Mouse (Mus musculus) neutrophil, adult 5-6 weeks (primary cell): ENCODE measurements around the gene Pnpla8. TPM values are rescaled to one million over a fixed set of nuclear protein-coding genes. Genes with fewer than 3 reads are reported as not detected.

Experiments used
- ATAC-seq: fragments of 151-379, 151-347 bp; 2 replicates; pipeline ENCODE4 v1.8.0; 2017; ENCODE audit warnings: mild to moderate bottlenecking, moderate TSS enrichment; ENCODE audit not compliant: insufficient number of reproducible peaks, poor library complexity, low FRiP score, severe bottlenecking; ENCODE audit errors: extremely low read depth
- total RNA-seq: library from RNA; stranded (forward); fragments of 200-1000 nt; gene quantifications from 2 replicates; pipeline ENCODE4 v1.2.3, GENCODE M21; 2017

Gene Pnpla8
- total RNA-seq, 1 experiment from 2014 or later: 46.0 TPM

DNA sequence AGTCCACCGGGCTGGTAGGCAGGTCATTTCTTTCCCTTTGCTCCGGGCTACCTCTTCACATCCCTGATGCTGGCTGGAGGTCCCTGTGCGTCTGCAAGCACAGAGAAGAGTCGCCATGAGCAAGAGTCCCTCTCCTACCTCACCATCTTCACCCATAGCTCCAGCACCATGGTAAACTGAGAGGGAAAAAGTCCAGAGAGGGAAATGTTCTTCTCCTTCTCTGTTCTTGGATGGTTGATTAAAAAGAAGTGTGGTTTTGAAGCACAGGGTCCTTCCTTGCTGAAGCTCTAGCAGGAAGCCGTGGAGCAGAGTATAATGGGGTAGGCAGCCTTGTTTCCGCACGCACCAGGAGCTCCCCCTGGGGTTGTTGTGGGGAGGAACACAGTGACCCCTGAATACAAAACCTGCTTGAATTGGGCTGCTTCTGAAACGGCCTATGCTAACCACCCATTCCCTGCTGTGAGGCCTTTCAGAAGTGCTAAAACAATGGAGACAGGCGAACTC is 109.1 kb downstream of the Pnpla8 start:
- ATAC-seq: no peak

DNA sequence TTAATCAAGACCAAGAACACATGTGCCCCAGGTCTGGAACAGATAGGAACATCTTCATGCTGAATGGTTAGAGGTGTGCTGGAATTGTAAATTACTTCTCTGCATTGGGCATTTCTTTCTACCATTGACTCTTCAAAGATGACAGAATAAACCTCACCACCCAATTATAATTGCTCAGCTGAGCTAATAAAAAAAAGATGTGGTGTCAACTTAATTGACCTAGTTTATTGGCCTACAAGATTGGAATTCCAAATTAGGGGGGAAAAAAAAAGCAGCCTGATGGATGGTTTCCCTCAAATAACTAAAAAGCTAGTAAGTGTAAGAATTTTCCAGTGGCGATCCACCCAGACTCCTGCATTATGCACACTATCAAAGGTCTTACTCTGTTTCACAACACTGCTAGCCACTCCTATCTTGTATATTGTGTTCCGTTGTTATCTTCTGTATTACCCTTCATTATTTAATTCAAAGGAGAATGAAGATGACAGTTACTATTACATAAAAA is 116.0 kb downstream of the Pnpla8 start:
- no peak for ATAC-seq

DNA sequence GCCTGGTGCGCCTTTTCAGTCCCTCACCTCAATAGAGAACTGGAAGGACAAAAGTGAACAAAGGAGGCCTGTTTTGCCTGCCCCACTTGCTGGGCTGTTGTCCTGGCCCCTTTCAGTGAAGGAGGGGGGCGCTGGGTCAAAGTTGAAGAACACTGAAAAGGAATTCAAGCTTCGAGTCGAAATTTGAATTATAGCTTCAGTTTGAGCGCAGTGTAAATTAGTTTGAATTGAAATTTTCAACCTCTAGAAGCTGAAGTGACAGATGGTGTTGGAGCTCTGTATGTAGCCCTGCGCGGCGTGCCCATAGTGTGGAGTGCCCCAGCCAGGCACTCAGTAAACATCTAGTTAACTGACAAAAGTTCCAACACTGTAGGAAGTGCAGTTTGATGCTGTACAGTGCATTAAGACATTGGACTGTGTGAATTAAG is 117.0 kb downstream of the Pnpla8 start:
- ATAC-seq: no peak

DNA sequence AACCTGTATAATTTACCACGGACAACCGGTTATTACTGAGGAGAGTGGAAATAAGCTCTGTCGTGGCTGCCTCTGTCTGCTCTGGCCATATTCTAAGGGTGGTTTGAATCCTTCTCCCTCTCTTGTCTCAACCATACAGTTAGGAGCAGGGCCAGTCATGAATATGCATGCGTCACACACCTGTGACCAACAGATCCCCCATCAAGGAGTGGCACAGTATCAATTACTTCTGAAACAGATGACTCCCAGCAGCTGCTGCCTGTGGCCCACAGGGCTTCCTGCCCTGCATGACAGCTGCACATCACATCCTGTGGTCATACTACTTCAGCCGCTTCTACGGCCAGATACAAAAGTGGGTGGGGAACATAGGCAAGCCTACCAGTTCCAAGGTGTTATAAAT is 122.9 kb downstream of the Pnpla8 start:
- no peak for ATAC-seq

DNA sequence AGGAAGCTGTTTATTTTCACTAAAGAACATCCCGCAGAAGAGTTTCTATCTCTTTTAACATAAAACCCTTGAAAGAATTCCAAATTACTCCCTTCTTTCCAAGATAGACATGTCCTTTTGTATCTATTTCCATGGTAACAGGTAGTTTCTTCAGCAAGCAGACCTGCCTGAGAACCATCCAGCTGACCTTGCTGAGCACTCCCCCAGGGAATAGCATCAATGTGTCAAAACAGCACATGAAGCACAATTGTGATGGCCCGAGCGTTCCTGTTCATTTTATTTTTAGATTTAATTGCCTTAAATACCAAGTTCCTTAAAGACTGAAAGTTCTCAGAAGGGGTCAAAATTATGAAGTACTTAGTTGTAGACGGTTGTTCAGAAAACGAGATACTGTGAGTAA is 124.1 kb downstream of the Pnpla8 start:
- no peak for ATAC-seq

DNA sequence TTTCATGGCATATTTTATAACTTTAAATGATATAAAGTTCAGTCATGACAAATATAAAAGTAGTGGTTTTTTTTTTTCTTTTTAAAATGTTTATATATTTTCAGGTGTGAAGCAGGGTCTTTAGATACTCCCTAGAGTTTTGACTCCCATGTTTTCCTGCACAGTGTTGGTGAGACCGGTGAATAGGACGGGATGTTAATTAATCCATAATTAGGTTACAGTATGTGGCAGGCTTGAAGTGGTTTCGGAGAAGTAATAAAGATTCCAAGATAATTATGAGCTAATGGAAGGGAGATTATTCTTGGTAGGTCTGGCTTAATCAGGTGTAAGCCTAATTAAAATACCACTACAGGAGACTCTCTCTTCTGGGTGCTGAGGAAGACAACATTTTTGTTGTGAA is 125.0 kb downstream of the Pnpla8 start:
- ATAC-seq: no peak

DNA sequence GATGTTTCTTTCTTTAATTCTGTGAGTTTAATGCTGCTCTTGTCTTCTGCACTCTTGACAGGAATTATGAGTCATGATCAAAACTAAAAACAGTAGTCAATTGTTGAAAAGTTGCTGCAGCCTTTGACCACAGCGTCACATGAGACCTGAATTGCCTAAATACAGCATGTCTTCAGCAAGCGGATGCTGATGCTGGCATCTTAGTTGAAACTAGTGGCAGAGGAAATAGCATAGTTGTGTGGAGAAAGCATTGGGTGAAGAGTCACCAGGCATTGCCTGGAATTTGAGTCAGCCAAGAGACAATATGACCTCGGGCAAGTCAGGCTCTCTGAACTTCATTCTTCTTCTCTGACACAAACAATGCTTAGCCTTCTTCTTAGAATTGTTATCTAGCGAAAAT is 133.9 kb downstream of the Pnpla8 start:
- ATAC-seq: no peak

DNA sequence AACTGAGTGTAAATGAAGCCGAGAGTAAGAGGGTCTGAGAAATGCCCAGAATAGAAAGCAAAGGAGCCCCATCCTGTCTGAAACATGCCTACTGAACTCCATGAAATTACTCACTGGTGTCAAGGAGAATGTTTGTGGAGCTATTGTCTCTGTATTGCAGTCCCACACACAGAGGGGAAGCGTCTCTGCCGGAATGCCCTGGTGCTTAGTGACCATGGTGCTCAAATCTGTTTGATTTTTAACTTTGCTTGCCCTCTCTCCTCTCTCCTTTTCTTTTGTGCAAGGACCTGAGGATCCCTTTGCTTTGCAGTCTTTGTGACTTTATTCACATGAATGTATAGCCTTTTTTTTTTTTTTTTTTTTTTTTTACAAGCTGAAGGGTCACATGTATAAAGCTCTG is 136.3 kb downstream of the Pnpla8 start:
- no peak for ATAC-seq

DNA sequence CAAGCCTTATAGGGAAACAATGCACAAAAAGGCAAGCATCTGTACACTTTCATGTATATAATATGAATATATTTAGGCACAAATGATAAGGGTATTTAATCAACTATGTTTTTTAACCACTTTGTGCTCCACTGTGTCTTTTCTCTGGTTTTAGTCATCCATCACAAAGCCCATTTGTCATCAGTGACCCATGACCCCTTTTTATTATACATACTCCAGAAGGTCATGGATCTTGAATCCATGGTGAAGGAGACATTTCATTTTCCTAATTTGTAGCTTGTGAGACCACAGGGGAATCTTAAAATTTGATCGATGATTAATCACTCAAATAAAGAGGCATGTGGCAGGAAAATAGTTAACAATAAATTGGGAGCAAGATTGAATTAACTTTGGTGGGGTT is 136.7 kb downstream of the Pnpla8 start:
- no peak for ATAC-seq

DNA sequence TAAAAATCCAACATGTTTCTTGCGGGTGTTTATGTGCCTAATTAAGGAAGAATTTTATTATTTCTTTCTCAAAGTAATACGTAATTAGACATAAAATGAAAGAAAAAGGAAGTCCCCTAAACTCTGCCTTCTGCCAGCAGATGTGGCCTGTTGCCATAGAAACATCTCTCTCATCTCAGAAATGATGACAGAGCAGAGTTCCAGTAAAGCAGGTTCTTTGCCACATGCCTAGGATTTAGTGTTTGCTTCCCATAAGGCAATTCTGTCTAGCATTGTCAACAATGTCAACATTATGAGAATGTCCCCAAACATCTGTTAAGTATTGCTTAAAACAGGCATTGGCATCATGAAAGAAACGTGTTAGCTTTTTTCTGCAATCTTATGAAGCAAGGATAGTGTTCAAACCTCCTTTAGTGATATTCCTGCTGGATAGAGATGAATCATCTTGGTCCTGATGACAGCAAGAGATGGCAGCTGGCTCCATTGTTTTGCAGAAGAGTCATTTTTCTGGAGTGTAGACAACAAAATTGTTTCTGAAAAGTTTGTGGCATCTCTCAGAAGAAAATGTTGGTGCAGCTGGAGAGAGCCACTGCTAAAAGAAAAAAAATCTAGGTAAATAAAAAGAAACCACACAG is 150.0 kb downstream of the Pnpla8 start:
- ATAC-seq: no peak

Other genes with a start within 250 kb of the Pnpla8 start
- gene Dnajb9, start 11.0 kb upstream of the Pnpla8 start, total RNA-seq: 51.6 and 56.7 TPM in 2 replicates
- not detected in 2 replicates for gene Nrcam, start 107.5 kb downstream of the Pnpla8 start, total RNA-seq